Mouse (Mus musculus) Muller cell, postnatal 12 days (primary cell): ENCODE data around the gene Mto1.
"Not testable (repeated sequence)": the region's sequence is repeated elsewhere in the genome, so short reads cannot be mapped to it uniquely, and the experiment has no call there.

Experiments
- DNase-seq: peaks from one replicate; pipeline ENCODE4 v3.0.0-alpha.2; 2015; ENCODE audit errors: inconsistent ontology term

Mto1 gene

GRCm38 (mm10) chr9:78506002-78506721 lies 58.2 kb downstream of the Mto1 start:
- no peak for DNase-seq

GRCm38 (mm10) chr9:78506722-78507077 lies 58.7 kb downstream of the Mto1 start:
- DNase-seq = no peak

- DNase-seq = no peak
These were observed 60.2 kb downstream of the Mto1 start for GRCm38 (mm10) chr9:78508106-78508786.

- DNase-seq = no peak
These were observed 63.7 kb downstream of the Mto1 start for GRCm38 (mm10) chr9:78511705-78512104.

GRCm38 (mm10) chr9:78513776-78514500 lies 65.9 kb downstream of the Mto1 start:
- DNase-seq = peak; percentile 77

- peak; percentile 91 for DNase-seq
These were observed 66.7 kb downstream of the Mto1 start for GRCm38 (mm10) chr9:78514681-78515080.

- DNase-seq = no peak
These were observed 68.1 kb downstream of the Mto1 start for GRCm38 (mm10) chr9:78516125-78516524.

GRCm38 (mm10) chr9:78517237-78517636 lies 69.2 kb downstream of the Mto1 start:
- DNase-seq = not testable (repeated sequence)

- peak; percentile 68 for DNase-seq
These were observed 72.2 kb downstream of the Mto1 start for GRCm38 (mm10) chr9:78520127-78520779.

GRCm38 (mm10) chr9:78520780-78521601 lies 73.0 kb downstream of the Mto1 start:
- no peak for DNase-seq

- DNase-seq = no peak
These were observed 73.7 kb downstream of the Mto1 start for GRCm38 (mm10) chr9:78521689-78522088.
